Mouse (Mus musculus) liver, embryonic 11.5 days (tissue): ENCODE data around the gene Lsr. TPM values are rescaled to one million over a fixed set of nuclear protein-coding genes. Genes with fewer than 3 reads are reported as not detected.

Source experiments
- ATAC-seq: fragments of 200-750 bp; cut with Nextera tagmentation; replicated peaks from 2 replicates; pipeline ENCODE4 v1.8.0; 2017; ENCODE audit warnings: moderate number of reproducible peaks, mild to moderate bottlenecking, moderate TSS enrichment, moderate library complexity; ENCODE audit not compliant: low FRiP score
- DNase-seq: peaks from one replicate; pipeline ENCODE4 v3.0.0-alpha.2; 2017; ENCODE audit warnings: low spot score
- H3K27ac ChIP-seq: fragments of 300-500 bp; sonication (generic); 2 replicates; pipeline ENCODE4 v1.5.1; 2014; ENCODE audit warnings: mild to moderate bottlenecking, low read depth, low read length, control low read depth
- H3K27me3 ChIP-seq: fragments of 300-500 bp; sonication (generic); replicated peaks from 2 replicates; pipeline ENCODE4 v1.6.1; 2014; ENCODE audit warnings: low read length, mixed read lengths; ENCODE audit not compliant: control insufficient read depth, insufficient read depth
- H3K36me3 ChIP-seq: fragments of 300-500 bp; sonication (generic); 2 replicates; pipeline ENCODE4 v1.6.1; 2014; ENCODE audit warnings: mild to moderate bottlenecking, low read length, moderate library complexity, mixed read lengths; ENCODE audit not compliant: control insufficient read depth, insufficient read depth
- H3K4me1 ChIP-seq: fragments of 300-500 bp; sonication (generic); replicated peaks from 2 replicates; pipeline ENCODE4 v1.6.1; 2014; ENCODE audit warnings: low read length, mixed read lengths; ENCODE audit not compliant: control insufficient read depth, insufficient read depth
- H3K4me2 ChIP-seq: fragments of 300-500 bp; sonication (generic); 2 replicates; pipeline ENCODE4 v1.6.1; 2014; ENCODE audit warnings: mild to moderate bottlenecking, control low read depth, moderate library complexity
- H3K4me3 ChIP-seq: fragments of 300-500 bp; sonication (generic); 2 replicates; pipeline ENCODE4 v1.5.1; 2014; ENCODE audit warnings: low read depth, low read length, control low read depth
- H3K9ac ChIP-seq: fragments of 300-500 bp; sonication (generic); 2 replicates; pipeline ENCODE4 v1.6.1; 2014; ENCODE audit warnings: low read depth, low read length, control low read depth
- H3K9me3 ChIP-seq: fragments of 300-500 bp; sonication (generic); 2 replicates; pipeline ENCODE4 v1.6.1; 2016; ENCODE audit warnings: low read length, inconsistent platforms, mixed read lengths; ENCODE audit not compliant: control insufficient read depth
- WGBS: fragments of 180-500 bp; shearing (Covaris S2); extraction: QIAGEN DNeasy Blood & Tissue Kit; methylation state at CpG from one replicate; pipeline ENCODE4 v1.1.7; 2014; 5-methylcytosine and 5-hydroxymethylcytosine counted together
- polyA plus RNA-seq: library from polyadenylated mRNA; unstranded; fragments of >200 nt; fragmentation: Nextera tagmentation; extraction: Ambion mirVana; gene quantifications from 2 replicates; pipeline ENCODE4 v1.2.1, GENCODE M21; 2014

Gene Lsr
- polyA plus RNA-seq, 1 experiment from 2014 or later = 43.0 TPM

DNA sequence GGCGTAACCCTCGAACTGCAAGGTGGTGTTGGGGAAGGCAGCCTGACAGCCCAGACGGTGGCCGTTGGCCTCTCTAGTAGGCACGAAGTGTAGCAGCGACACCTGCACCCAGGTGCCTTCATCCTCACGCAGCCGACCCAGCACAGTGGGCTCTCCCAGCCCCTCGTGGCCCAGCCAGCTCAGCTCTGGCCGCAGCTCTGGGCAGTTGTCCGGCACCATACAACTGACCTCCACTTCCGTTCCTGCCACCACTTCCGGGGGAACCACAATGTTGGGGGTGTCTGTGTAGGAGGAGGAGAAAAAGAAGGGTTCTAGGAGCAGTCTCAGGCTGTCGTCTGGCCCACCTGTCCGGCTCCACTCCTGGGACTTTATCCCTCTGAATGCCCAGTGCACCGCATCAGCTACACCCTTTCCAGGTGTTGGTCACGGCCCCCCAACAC lies 64.3 kb downstream of the Lsr start:
- DNase-seq = no peak
- H3K9ac ChIP-seq = no peak overlapping the region
- H3K36me3 ChIP-seq = no peaks in the 10 kb centered on the region
- H3K27me3 ChIP-seq = peaks cover 4% of the 10 kb centered on the region; the same call in 1 of the 2 replicates
- H3K9me3 ChIP-seq = no peaks in the 10 kb centered on the region
- H3K4me2 ChIP-seq = peak overlapping the region; percentile 56
- peaks cover 3% of the 10 kb centered on the region; the same call in 1 of the 2 replicates for H3K4me1 ChIP-seq
- H3K27ac ChIP-seq = no peak overlapping the region
- peak; percentile 38; the same call in 1 of the 2 replicates for ATAC-seq
- peak overlapping the region; percentile 24; the same call in 1 of the 2 replicates for H3K4me3 ChIP-seq
- WGBS = 20% methylated on average over 17 of the region's 17 CpGs

DNA sequence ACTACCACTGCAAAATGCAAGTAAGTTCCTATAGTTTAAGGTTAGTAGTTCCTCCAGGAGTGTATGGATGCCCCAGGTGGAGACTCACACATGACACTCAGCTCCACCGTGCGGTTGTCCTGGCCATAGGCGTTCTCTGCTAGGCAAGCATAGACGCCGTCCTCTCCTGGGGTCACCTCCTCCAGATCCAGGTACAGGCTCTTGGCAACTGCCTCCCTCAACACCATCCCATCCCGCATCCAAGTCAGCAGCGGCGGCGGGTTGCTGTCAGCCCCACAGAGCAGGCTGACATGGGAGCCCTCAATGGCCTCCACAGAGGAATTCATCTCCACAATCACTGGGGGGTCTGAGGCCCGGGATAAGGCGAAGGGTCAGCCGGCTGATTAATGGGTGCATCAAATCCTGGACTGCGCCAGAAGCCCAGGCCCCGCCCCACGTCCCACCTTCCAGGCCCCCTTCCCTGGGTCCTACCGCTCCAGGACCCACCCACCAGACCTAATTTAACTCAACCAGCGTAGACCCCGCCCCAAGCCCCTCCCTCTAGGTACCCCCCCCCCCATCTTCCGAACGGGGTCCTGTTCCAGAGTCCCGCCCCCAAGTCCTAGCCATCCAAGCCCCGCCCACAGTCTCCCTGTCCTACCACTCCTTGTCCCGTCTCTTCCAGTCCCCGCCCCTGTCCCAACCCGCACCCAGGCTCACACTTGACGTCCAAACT lies 64.8 kb downstream of the Lsr start:
- Histone ChIP-seq H3K4me3 (peak overlapping the region; percentile 24), H3K27ac (no peak overlapping the region), H3K36me3 (no peaks in the 10 kb centered on the region), H3K27me3 (peaks cover 4% of the 10 kb centered on the region; the same call in 1 of the 2 replicates), H3K9ac (no peak overlapping the region), H3K4me2 (peak overlapping the region; percentile 56), H3K9me3 (no peaks in the 10 kb centered on the region), H3K4me1 (peaks cover 3% of the 10 kb centered on the region; the same call in 1 of the 2 replicates)
- ATAC-seq (peak; percentile 48; the same call in 1 of the 2 replicates), DNase-seq (peak; percentile 39)
- WGBS = 5% methylated on average over 24 of the region's 26 CpGs

Other genes with a start within 250 kb of the Lsr start
- 168 and 181 TPM in 2 replicates for gene Tmem147, start 243.9 kb downstream of the Lsr start, polyA plus RNA-seq
- 0.31 and 0.44 TPM in 2 replicates for gene Gapdhs, start 229.8 kb downstream of the Lsr start, polyA plus RNA-seq
- gene Sbsn, start 222.0 kb downstream of the Lsr start, polyA plus RNA-seq = 0.07 and 0.21 TPM in 2 replicates
- not detected in 2 replicates for gene Dmkn, start 209.7 kb downstream of the Lsr start, polyA plus RNA-seq
- not detected in 2 replicates for gene Krtdap, start 185.6 kb downstream of the Lsr start, polyA plus RNA-seq
- 0.36 and 0.47 TPM in 2 replicates for gene Ffar2, start 149.7 kb downstream of the Lsr start, polyA plus RNA-seq
- gene Ffar3, start 117.3 kb downstream of the Lsr start, polyA plus RNA-seq = not detected in 2 replicates
- gene Ffar1, start 111.9 kb downstream of the Lsr start, polyA plus RNA-seq = not detected in 2 replicates
- gene Cd22, start 93.1 kb downstream of the Lsr start, polyA plus RNA-seq = 0.07 TPM in 1 of 2 replicates, not detected in the other
- gene Mag, start 58.6 kb downstream of the Lsr start, polyA plus RNA-seq = 0.08 and 0.23 TPM in 2 replicates
- gene Hamp2, start 48.8 kb downstream of the Lsr start, polyA plus RNA-seq = not detected in 2 replicates
- gene Hamp, start 29.4 kb downstream of the Lsr start, polyA plus RNA-seq = not detected in 2 replicates
- gene Usf2, start 16.7 kb downstream of the Lsr start, polyA plus RNA-seq = 17.8 and 19.9 TPM in 2 replicates
- gene Fam187b, start 326 bp upstream of the Lsr start, polyA plus RNA-seq = 3.2 and 4.1 TPM in 2 replicates
- gene Fxyd5, start 69.0 kb upstream of the Lsr start, polyA plus RNA-seq = 28.1 and 31.1 TPM in 2 replicates
- 1.9 and 2.6 TPM in 2 replicates for gene Fxyd7, start 78.0 kb upstream of the Lsr start, polyA plus RNA-seq
- 23.5 and 35.8 TPM in 2 replicates for gene Fxyd1, start 83.7 kb upstream of the Lsr start, polyA plus RNA-seq
- gene Lgi4, start 85.9 kb upstream of the Lsr start, polyA plus RNA-seq = 0.30 and 0.45 TPM in 2 replicates
- gene Fxyd3, start 103.2 kb upstream of the Lsr start, polyA plus RNA-seq = 1.2 and 1.7 TPM in 2 replicates
- 36.6 and 38.3 TPM in 2 replicates for gene Hpn, start 141.8 kb upstream of the Lsr start, polyA plus RNA-seq
- 0.57 and 1.0 TPM in 2 replicates for gene Scn1b, start 153.5 kb upstream of the Lsr start, polyA plus RNA-seq
- gene Gramd1a, start 182.4 kb upstream of the Lsr start, polyA plus RNA-seq = 40.9 and 47.6 TPM in 2 replicates